Mouse (Mus musculus) brain, embryonic 14.5 days (tissue): ENCODE measurements at regions not wholly inside any gene's neighbourhood (a gene's known extent, or its start where the extent isn't known, plus 50 kb on each side); places are given as distances from the start of the nearest gene placed in this dataset.
"Not testable (repeated sequence)": the region's sequence is repeated elsewhere in the genome, so short reads cannot be mapped to it uniquely, and the experiment has no call there.

Experiments used
- DNase-seq: peaks from one replicate; pipeline ENCODE4 v3.0.0-alpha.2; 2011; ENCODE audit warnings: low read depth
- CTCF ChIP-seq: fragments of 200-500 bp; IDR thresholded peaks from 2 replicates; pipeline ENCODE4 v1.5.1; 2012; ENCODE audit warnings: inconsistent platforms, mild to moderate bottlenecking, moderate library complexity, borderline replicate concordance; ENCODE audit not compliant: insufficient read depth, insufficient read length; ENCODE audit errors: extremely low read depth
- POLR2A ChIP-seq: fragments of 200-500 bp; IDR thresholded peaks from 2 replicates; pipeline ENCODE4 v1.6.1; 2012; ENCODE audit warnings: mild to moderate bottlenecking, inconsistent platforms, borderline replicate concordance; ENCODE audit not compliant: poor library complexity, insufficient read depth, insufficient read length, severe bottlenecking; ENCODE audit errors: extremely low read depth

GRCm38 (mm10) chr3:6427905-6428304, 192.3 kb downstream of the 1700008P02Rik start:
- peak; percentile 25 for DNase-seq
- TF ChIP-seq POLR2A (no peak), CTCF (no peak)

GRCm38 (mm10) chr3:6400871-6401270, 219.4 kb downstream of the 1700008P02Rik start:
- DNase-seq, result no peak
- TF ChIP-seq POLR2A (no peak), CTCF (no peak)

DNA sequence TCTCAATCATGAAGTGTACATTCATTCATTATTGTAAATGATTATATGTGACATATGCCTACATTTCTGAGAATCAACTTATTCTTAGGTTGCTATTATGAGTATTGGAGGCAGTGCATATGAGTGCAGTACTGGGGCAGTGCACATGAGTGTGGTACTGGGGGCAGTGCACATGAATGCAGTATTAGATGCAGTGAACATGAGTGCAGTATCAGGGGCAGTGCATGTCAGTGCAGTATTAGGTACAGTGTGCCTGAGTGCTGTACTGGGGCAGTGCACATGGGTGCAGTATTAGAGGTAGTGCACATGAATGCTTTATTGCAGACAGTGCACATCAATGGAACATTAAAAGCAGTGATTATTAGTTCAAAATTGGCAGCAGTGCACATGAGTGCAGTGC, 234.6 kb downstream of the 1700008P02Rik start:
- TF ChIP-seq CTCF (no peak), POLR2A (no peak)
- DNase-seq, result no peak

DNA sequence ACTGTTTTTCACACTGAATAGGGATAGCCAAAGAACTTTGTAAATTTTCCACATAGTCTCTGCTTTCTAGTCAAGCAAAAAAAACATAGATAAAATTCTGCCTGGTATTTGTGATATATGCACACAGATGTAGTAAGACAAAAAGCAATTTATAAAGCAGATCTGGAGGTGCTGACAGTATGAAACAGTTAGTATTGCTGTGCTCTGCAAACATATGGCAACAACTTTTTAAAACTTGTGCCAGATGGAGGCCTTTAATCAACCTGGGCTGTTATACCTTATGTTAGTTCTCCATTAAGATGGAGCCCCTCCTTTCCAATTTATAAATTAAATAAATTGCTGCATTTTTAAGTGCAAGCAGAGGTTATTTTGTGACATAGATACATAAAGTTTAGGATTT, 237.3 kb downstream of the 1700008P02Rik start:
- TF ChIP-seq CTCF, result no peak
- TF ChIP-seq POLR2A, result no peak
- DNase-seq, result peak; percentile 40

- TF ChIP-seq POLR2A, result no peak
- no peak for TF ChIP-seq CTCF
- no peak for DNase-seq
These were observed 237.9 kb downstream of the 1700008P02Rik start for GRCm38 (mm10) chr3:6382296-6382695.

- no peak for DNase-seq
- TF ChIP-seq POLR2A (no peak), CTCF (no peak)
These were observed 238.5 kb downstream of the 1700008P02Rik start for GRCm38 (mm10) chr3:6381732-6382131.

GRCm38 (mm10) chr3:6339001-6339400, 281.2 kb downstream of the 1700008P02Rik start:
- not testable (repeated sequence) for DNase-seq

- no peak for DNase-seq
- TF ChIP-seq POLR2A, result no peak
- no peak for TF ChIP-seq CTCF
These were observed 299.3 kb downstream of the 1700008P02Rik start for GRCm38 (mm10) chr3:6320818-6321504.

DNA sequence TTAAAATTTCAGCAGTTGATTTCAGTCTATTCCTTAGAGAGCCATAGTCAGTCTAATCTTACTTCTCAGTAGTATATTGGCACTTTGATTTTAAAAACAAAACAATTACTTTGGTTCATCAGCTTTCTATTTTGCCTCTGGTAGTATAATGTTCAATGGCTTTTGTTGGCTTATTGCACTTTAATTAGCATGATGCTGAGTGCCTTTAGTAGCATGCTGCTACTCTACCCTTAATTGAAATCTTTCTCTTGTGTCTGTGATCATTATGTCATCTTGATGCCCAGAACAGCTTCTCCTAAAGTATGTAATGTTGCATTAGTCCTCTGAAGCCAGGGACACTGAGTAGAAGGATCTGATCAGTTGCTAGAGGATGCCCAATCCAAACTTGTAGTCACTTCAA, 330.7 kb downstream of the 1700008P02Rik start:
- DNase-seq, result peak; percentile 17
- TF ChIP-seq CTCF, result no peak
- TF ChIP-seq POLR2A, result no peak

DNA sequence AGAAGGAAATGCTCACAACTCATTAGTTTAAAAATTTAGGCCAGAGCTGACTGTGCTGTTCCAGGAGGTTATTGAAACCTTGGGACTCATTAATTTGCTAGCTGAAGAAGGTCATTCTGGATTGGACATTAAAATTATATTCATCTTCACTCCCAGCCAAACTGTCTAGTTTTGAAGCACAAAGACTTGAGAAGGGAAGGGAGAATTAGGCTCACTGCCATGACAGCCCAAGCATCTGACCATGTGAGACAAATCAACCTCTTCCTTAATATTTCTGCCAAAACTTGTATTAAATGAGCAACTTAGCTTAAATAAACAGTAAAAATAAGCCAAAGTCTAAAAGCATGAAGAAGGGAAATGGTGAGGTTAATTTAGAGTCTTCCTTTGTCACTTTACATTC, 339.6 kb downstream of the 1700008P02Rik start:
- TF ChIP-seq CTCF (no peak), POLR2A (no peak)
- no peak for DNase-seq
